Mouse (Mus musculus): Measurements from ENCODE around the gene 2510039O18Rik. TPM values are rescaled to one million over a fixed set of nuclear protein-coding genes. Genes with fewer than 3 reads are reported as not detected.
A peak's percentile ranks its signal among the peaks of the same experiment; 100 is the strongest.

The 2510039O18Rik gene
- polyA plus RNA-seq (2014; fragmentation: Nextera tagmentation; extraction: Ambion mirVana), result 14.3 and 15.3 TPM in 2 replicates

DNA sequence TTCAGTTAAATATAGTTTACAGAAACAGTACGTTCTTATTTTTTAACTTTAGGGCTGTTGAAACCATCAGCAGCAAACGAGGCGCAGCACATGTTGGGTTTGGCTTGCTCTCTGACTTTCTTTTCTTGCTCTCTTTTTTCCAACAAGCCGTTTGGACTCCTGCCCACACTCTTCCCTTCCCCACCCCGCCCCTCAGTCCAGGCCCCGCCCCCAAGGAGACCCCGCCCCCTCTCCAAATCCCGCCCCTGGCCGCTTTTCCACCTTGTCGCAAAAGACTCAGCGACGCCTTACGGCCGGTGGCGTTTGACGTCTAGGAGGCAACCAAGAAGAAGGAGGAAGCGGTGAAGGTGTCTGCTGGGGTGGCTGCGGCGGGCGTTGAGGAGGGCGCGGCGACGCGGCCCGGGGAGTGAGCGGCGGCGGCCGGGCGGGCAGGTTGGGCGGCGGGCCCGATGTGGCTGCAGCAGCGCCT lies at the start of gene 2510039O18Rik:
2510039O18Rik (plus strand) TSS at position 320 of the 469 bp plus-strand sequence.
- Histone ChIP-seq H3K4me1 (ENCODE audit: control insufficient read depth, insufficient read depth, low read length) (peaks cover 14% of the 10 kb centered on the region), H3K4me3 (ENCODE audit: low read depth, low read length) (peak within 1 kb of the TSS; percentile 97), H3K9me3 (ENCODE audit: control insufficient read depth, low read length) (no peaks in the 10 kb centered on the region), H3K9ac (ENCODE audit: low read length) (peak within 1 kb of the TSS; percentile 84), H3K4me2 (peak within 1 kb of the TSS; percentile 100), H3K36me3 (ENCODE audit: control insufficient read depth, insufficient read depth, low read length) (peaks cover 12% of the 10 kb centered on the region; the same call in 1 of the 2 replicates), H3K27me3 (ENCODE audit: control insufficient read depth, insufficient read depth, low read length) (no peaks in the 10 kb centered on the region; the same call in 1 of the 2 replicates), H3K27ac (ENCODE audit: low read depth, low read length) (peak within 1 kb of the TSS; percentile 26; the same call in 1 of the 2 replicates)
- DNase-seq (ENCODE audit: low spot score, missing footprints), result peak; percentile 96
- WGBS, result 5% methylated on average over 31 of the region's 35 CpGs
- ATAC-seq (ENCODE audit: low FRiP score), result peak; percentile 65

DNA sequence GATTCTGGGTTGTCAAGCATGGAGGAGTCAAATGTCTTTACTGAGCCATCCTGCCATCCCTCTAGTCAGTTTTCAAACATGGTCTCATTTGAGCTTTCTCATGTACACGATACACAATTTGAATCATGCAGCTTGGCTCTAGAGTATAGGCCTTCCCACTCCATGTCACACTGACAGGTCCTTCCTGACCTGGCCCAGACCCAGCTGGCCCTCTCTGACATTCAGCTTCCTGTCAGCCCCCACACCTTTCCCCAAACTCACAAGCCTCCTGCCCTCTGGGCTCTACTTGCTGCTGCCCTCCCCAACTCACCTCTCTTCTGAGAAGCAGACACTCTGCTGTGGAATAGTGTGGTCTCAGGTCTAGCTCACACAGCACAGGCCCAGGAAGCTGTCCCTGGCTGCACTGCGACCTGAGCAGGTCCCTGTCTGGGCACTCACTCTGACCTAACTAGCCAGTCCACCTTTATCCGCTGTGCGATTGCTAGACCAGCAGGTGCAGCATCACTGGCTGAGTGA lies 44.8 kb upstream of the 2510039O18Rik start:
- ATAC-seq (ENCODE audit: low FRiP score), result no peak
- Histone ChIP-seq H3K36me3 (ENCODE audit: control insufficient read depth, insufficient read depth, low read length) (peaks cover 17% of the 10 kb centered on the region), H3K9ac (ENCODE audit: low read length) (no peak overlapping the region), H3K9me3 (ENCODE audit: control insufficient read depth, low read length) (no peaks in the 10 kb centered on the region), H3K27ac (ENCODE audit: low read depth, low read length) (no peak overlapping the region), H3K4me1 (ENCODE audit: control insufficient read depth, insufficient read depth, low read length) (no peaks in the 10 kb centered on the region), H3K27me3 (ENCODE audit: control insufficient read depth, insufficient read depth, low read length) (no peaks in the 10 kb centered on the region), H3K4me2 (no peak overlapping the region), H3K4me3 (ENCODE audit: low read depth, low read length) (no peak overlapping the region)
- 92% methylated on average over 4 of the region's 4 CpGs for WGBS
- DNase-seq (ENCODE audit: low spot score, missing footprints), result no peak

DNA sequence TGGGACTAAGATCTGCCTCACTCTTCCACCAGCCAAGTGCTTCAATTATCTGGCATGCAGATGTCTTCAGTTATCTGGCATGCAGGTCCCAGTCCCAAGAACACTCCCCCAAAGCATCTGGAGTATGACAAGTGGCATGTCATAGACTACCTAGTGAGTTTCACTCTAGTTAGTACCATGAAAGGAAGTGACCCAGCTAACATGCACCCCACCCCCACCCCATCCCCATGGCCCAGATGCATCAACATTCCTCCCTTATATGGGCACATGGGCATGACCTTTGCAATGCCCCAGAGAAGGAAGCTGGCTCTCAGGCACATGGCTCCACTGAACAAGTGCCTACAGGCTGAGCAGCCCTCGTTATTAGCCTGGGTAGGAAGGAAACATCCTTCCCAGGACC lies 44.3 kb upstream of the 2510039O18Rik start:
- Histone ChIP-seq H3K9me3 (ENCODE audit: control insufficient read depth, low read length) (no peaks in the 10 kb centered on the region), H3K27ac (ENCODE audit: low read depth, low read length) (no peak overlapping the region), H3K4me2 (no peak overlapping the region), H3K27me3 (ENCODE audit: control insufficient read depth, insufficient read depth, low read length) (no peaks in the 10 kb centered on the region), H3K36me3 (ENCODE audit: control insufficient read depth, insufficient read depth, low read length) (peaks cover 17% of the 10 kb centered on the region), H3K4me3 (ENCODE audit: low read depth, low read length) (no peak overlapping the region), H3K9ac (ENCODE audit: low read length) (no peak overlapping the region), H3K4me1 (ENCODE audit: control insufficient read depth, insufficient read depth, low read length) (no peaks in the 10 kb centered on the region)
- no peak for ATAC-seq (ENCODE audit: low FRiP score)
- DNase-seq (ENCODE audit: low spot score, missing footprints), result no peak
- 77% methylated on average over 1 of the region's 1 CpGs for WGBS

DNA sequence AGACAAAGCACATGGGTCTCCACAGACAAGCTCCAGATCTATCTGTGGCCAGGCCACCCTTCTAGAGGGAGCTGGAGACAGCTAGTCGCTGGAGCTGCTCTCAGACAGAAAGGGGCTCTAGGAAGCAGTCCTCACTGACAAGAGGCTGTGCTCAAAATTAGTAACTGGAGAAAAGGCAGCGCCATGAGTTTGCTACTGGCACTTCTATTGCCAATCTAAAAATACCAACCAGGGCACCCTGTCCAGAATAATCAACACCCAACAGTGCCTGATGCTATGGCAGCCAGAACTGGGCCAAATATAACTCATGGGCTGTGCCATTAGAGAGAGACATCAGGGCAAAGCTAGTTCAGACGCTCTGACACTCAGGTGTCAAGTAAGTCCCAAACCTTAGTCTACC lies 43.3 kb upstream of the 2510039O18Rik start:
- H3K4me3 ChIP-seq (ENCODE audit: low read depth, low read length), result no peak overlapping the region
- H3K36me3 ChIP-seq (ENCODE audit: control insufficient read depth, insufficient read depth, low read length), result peaks cover 13% of the 10 kb centered on the region
- H3K27me3 ChIP-seq (ENCODE audit: control insufficient read depth, insufficient read depth, low read length), result no peaks in the 10 kb centered on the region
- no peak overlapping the region for H3K27ac ChIP-seq (ENCODE audit: low read depth, low read length)
- ATAC-seq (ENCODE audit: low FRiP score) (no peak), DNase-seq (ENCODE audit: low spot score, missing footprints) (no peak)
- no peaks in the 10 kb centered on the region for H3K4me1 ChIP-seq (ENCODE audit: control insufficient read depth, insufficient read depth, low read length)
- H3K9me3 ChIP-seq (ENCODE audit: control insufficient read depth, low read length), result no peaks in the 10 kb centered on the region
- WGBS, result 90% methylated on average over 3 of the region's 3 CpGs
- no peak overlapping the region for H3K9ac ChIP-seq (ENCODE audit: low read length)
- no peak overlapping the region for H3K4me2 ChIP-seq

DNA sequence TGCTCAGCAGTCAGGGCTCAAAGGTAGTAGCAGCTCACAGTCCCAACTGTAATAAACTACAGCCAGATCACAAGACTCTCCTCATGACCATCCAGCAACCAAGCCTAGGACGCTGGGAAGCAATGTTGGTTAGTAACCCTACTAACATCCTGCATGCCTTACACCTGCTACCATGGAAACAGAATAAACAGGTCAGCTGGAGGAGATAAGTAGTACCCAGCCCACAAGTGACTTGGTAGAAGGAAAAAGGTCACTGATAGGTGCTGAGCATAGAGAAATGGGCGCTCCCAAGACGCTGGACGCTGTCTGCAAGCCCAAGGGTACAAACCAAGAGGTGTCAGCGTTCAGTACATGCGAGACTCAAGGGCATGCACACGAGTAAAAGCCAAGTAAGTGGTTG lies 40.2 kb upstream of the 2510039O18Rik start:
- peaks cover 13% of the 10 kb centered on the region for H3K36me3 ChIP-seq (ENCODE audit: control insufficient read depth, insufficient read depth, low read length)
- H3K4me3 ChIP-seq (ENCODE audit: low read depth, low read length), result no peak overlapping the region
- WGBS, result 94% methylated on average over 7 of the region's 7 CpGs
- ATAC-seq (ENCODE audit: low FRiP score), result no peak
- H3K9me3 ChIP-seq (ENCODE audit: control insufficient read depth, low read length), result no peaks in the 10 kb centered on the region
- peaks cover 8% of the 10 kb centered on the region for H3K4me1 ChIP-seq (ENCODE audit: control insufficient read depth, insufficient read depth, low read length)
- H3K9ac ChIP-seq (ENCODE audit: low read length), result no peak overlapping the region
- no peak for DNase-seq (ENCODE audit: low spot score, missing footprints)
- H3K27me3 ChIP-seq (ENCODE audit: control insufficient read depth, insufficient read depth, low read length), result no peaks in the 10 kb centered on the region
- H3K27ac ChIP-seq (ENCODE audit: low read depth, low read length), result no peak overlapping the region
- H3K4me2 ChIP-seq, result no peak overlapping the region

DNA sequence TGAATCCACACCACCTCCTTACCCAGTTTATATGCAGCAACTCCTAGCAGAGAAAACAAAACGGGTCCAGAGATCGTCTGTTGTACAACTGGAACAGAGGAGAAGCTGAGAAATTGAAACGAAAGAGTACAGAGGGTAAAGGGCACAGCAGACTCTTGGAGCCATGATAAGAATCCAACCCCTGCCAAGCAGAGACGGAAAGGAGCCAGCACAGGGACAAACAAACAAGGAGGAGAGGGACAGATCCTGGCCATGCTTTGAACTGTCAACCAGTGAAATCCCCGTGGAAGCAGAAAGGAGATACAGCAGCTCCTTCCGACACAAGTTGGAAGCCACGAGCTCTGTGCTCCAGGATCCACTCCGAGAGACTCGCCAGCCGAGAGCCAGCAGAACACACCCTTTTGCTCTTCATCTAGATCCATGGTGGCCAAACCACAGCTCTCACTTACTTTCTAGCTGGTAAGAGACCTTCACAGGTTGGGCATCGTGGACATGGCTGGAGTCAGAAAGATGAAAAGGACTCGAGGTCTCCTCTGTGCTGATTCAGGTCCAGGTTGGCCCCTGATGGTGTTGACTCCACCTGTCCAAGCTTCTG lies 37.7 kb upstream of the 2510039O18Rik start:
- 93% methylated on average over 12 of the region's 12 CpGs for WGBS
- Histone ChIP-seq H3K9me3 (ENCODE audit: control insufficient read depth, low read length) (no peaks in the 10 kb centered on the region), H3K9ac (ENCODE audit: low read length) (no peak overlapping the region), H3K27ac (ENCODE audit: low read depth, low read length) (no peak overlapping the region), H3K4me2 (no peak overlapping the region), H3K27me3 (ENCODE audit: control insufficient read depth, insufficient read depth, low read length) (no peaks in the 10 kb centered on the region), H3K4me1 (ENCODE audit: control insufficient read depth, insufficient read depth, low read length) (peaks cover 8% of the 10 kb centered on the region), H3K36me3 (ENCODE audit: control insufficient read depth, insufficient read depth, low read length) (peaks cover 6% of the 10 kb centered on the region; the same call in 1 of the 2 replicates), H3K4me3 (ENCODE audit: low read depth, low read length) (no peak overlapping the region)
- ATAC-seq (ENCODE audit: low FRiP score), result no peak
- DNase-seq (ENCODE audit: low spot score, missing footprints), result no peak

DNA sequence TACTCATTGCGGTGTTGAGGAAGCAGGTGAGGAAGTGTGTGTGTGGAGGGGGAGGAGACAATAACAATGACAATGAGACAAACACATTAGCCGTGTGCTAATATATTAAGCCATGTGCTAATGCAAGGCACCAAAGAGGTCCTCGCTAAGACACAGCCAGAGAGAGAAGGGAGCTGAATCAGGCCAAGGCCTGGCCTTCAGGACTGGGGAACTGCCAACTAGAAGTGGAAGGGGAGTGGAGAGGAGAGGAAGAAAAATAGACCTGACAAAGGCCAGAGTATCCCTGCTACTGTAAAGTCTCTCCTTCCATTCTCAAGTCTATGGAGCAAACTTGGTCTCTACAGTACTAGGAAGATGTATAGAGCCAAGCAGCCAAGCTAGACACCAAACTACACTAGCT lies 37.1 kb upstream of the 2510039O18Rik start:
- WGBS, result 88% methylated on average over 3 of the region's 3 CpGs
- ATAC-seq (ENCODE audit: low FRiP score) (no peak), DNase-seq (ENCODE audit: low spot score, missing footprints) (no peak)
- Histone ChIP-seq H3K4me3 (ENCODE audit: low read depth, low read length) (peak overlapping the region; percentile 93), H3K4me2 (peak overlapping the region; percentile 74), H3K27me3 (ENCODE audit: control insufficient read depth, insufficient read depth, low read length) (no peaks in the 10 kb centered on the region), H3K9me3 (ENCODE audit: control insufficient read depth, low read length) (no peaks in the 10 kb centered on the region), H3K9ac (ENCODE audit: low read length) (peak overlapping the region; percentile 84; the same call in 1 of the 2 replicates), H3K27ac (ENCODE audit: low read depth, low read length) (no peak overlapping the region), H3K4me1 (ENCODE audit: control insufficient read depth, insufficient read depth, low read length) (peaks cover 8% of the 10 kb centered on the region), H3K36me3 (ENCODE audit: control insufficient read depth, insufficient read depth, low read length) (peaks cover 6% of the 10 kb centered on the region; the same call in 1 of the 2 replicates)

DNA sequence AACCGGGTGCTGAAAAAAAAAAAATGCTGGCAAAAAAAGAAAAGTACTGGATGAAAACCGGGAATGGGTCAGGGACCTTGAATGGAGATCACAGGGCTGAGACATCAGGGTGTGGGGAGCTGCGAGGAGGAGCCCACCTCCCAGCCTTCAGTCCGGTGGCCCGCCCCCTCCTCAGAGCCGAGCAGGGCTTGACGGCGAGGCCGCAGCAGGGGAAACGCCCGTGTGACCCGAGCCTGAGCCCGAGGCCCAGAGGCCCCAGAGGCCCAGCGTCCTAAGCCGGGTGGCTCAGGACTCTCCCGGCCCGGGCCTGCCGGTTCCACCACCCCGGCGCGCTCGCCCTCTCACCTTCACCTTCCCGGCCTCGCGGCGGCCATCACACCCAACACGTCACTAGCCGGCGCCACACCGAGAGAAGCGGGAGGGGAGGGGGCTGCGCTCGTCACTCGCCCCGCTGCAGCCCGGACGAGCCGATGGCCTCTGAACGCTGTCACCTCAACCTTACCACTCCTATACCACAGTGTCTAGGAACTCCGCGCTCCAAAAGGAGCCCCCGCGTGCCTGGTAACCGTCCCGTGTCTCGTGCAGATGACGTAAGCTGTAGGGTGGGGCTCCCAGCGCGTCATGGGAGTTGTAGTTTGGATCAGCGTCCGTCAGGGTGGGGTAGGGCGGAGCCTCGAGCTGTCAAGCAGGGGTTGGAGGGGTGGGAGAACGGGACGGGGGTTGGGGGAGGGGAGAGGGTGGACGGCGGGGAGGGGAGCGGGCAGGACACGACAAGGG lies 36.2 kb upstream of the 2510039O18Rik start, which contains the start of gene Mfn2:
Mfn2 (minus strand) TSS at position 392 of the 777 bp plus-strand sequence.
- DNase-seq (ENCODE audit: low spot score, missing footprints), result peak; percentile 99
- Histone ChIP-seq H3K9ac (ENCODE audit: low read length) (peak within 1 kb of the TSS; percentile 84), H3K4me3 (ENCODE audit: low read depth, low read length) (peak within 1 kb of the TSS; percentile 93), H3K27ac (ENCODE audit: low read depth, low read length) (peak within 1 kb of the TSS; percentile 58), H3K9me3 (ENCODE audit: control insufficient read depth, low read length) (no peaks in the 10 kb centered on the region), H3K27me3 (ENCODE audit: control insufficient read depth, insufficient read depth, low read length) (no peaks in the 10 kb centered on the region), H3K4me2 (peak within 1 kb of the TSS; percentile 74), H3K4me1 (ENCODE audit: control insufficient read depth, insufficient read depth, low read length) (peaks cover 8% of the 10 kb centered on the region), H3K36me3 (ENCODE audit: control insufficient read depth, insufficient read depth, low read length) (peaks cover 6% of the 10 kb centered on the region; the same call in 1 of the 2 replicates)
- ATAC-seq (ENCODE audit: low FRiP score), result peak; percentile 96
- under 1% methylated on average over 57 of the region's 59 CpGs for WGBS
